Mouse (Mus musculus): ENCODE data around the gene Prkg1.

- TF ChIP-seq GATA1 (IDR thresholded peaks at IDR 0.05; ENCODE audit: borderline replicate concordance, low read length) (no peak), FLI1 (IDR thresholded peaks at IDR 0.05; ENCODE audit: low read length) (no peak)
Observed at GRCm38 (mm10) chr19:31746635-31747034, 18.2 kb downstream of the Prkg1 start.
